Mouse (Mus musculus) brain, embryonic 14.5 days (tissue): ENCODE measurements around the gene Tm6sf2. TPM values are rescaled to one million over a fixed set of nuclear protein-coding genes. Genes with fewer than 3 reads are reported as not detected.

Experiments
- DNase-seq: peaks from one replicate; pipeline ENCODE4 v3.0.0-alpha.2; 2011; ENCODE audit warnings: low read depth
- CTCF ChIP-seq: fragments of 200-500 bp; IDR thresholded peaks from 2 replicates; pipeline ENCODE4 v1.5.1; 2012; ENCODE audit warnings: inconsistent platforms, mild to moderate bottlenecking, moderate library complexity, borderline replicate concordance; ENCODE audit not compliant: insufficient read depth, insufficient read length; ENCODE audit errors: extremely low read depth
- POLR2A ChIP-seq: fragments of 200-500 bp; IDR thresholded peaks from 2 replicates; pipeline ENCODE4 v1.6.1; 2012; ENCODE audit warnings: mild to moderate bottlenecking, inconsistent platforms, borderline replicate concordance; ENCODE audit not compliant: poor library complexity, insufficient read depth, insufficient read length, severe bottlenecking; ENCODE audit errors: extremely low read depth
- polyA plus RNA-seq: library from polyadenylated mRNA; depleted of rRNA; stranded (reverse); fragments of >200 nt; gene quantifications from 2 replicates; pipeline ENCODE4 v1.2.3, GENCODE M21; 2012

Tm6sf2 gene
- polyA plus RNA-seq, 1 experiment: 8.1 TPM

DNA sequence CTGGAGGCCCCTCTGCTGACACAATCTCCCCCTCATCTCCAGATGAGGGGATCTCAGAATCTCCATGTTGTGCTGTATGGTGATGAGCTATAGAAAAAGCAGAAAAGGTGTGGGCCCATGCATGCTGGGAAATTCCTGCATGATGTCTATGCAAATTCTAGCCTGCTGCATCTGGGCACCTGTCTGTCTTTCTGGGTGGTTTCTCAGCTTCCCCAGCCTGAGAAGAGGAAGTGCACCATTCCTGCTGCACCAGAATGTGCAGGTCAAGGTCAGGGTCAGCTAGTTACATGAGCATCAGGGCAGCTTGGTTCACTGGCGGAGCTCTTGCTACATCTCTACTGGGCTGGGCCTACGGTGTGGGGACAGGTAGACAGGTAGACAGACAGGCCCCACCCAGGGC is 37.7 kb downstream of the Tm6sf2 start:
- DNase-seq: no peak
- TF ChIP-seq POLR2A: no peak
- no peak for TF ChIP-seq CTCF

- no peak for DNase-seq
- TF ChIP-seq POLR2A (no peak), CTCF (no peak)
Observed at GRCm38 (mm10) chr8:70111192-70111795, 38.6 kb downstream of the Tm6sf2 start.

DNA sequence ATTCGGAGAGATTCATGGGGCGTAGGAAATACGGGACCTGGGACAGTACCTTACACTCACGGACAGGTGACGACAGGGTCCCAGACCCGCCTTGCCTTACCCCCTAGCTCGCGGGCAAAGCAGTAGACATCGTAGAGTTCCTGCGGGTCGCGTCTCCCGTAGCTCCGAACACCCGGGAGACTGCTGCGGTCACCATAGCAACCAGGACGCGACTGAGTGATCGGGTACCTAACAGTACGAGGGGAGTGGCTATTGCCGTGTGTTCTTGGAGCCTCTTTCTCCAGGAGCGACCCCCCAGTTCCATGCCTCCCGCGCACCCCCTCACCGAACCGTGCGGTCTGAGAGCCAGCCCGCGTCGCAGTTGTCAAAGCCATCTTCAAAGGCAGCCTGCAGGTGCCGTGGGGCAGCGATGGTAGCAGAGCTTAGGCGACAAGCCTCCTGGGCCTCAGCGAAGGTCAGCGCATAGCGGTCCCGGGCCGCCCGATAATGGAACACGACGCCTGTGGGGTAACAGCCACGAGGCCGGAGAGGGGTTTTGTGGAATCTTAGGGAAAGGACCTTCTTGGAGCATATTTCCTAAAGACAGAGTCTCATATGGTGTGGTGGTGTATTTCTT is 39.8 kb downstream of the Tm6sf2 start:
- TF ChIP-seq POLR2A: no peak
- TF ChIP-seq CTCF: no peak
- peak; percentile 54 for DNase-seq

DNA sequence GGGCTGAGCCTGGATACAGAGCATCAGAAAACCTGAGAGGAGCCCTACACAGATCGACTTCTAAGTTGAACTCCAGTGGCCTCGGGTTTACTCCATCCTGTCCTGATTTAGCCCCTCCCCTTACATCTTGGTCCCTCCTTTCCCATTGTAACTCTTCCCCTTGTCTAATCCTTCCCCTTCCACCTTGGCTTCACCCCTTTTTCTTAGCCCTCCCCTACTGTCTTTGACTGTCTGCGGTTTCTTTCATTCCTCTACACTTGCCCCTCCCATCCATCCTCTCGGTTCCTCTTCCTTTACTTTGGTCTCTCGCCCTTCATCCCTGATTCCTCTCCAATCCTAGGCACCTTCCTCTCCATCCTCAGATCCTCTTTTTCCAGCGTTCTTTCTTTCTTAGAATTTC is 41.8 kb downstream of the Tm6sf2 start:
- DNase-seq: no peak
- TF ChIP-seq CTCF: no peak
- no peak for TF ChIP-seq POLR2A

DNA sequence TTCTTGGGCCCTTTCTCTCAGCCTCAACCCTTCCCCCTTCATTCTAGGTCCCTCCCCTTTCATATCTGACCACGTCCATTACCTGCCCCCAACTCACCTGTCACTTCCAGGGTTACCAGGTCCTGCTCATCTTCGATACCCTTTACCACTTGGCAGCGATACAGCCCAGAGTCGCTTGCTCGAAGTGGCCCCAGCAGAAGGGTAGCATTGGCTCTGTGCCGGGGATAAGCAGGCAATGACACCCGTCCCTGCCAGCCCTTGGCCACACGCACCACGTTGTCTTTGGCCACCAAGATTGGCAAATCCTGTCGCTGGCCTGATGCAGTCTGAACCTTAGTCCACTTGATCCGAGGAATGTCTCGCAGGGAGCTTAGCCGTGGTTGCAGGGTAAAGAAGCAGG is 42.2 kb downstream of the Tm6sf2 start:
- no peak for TF ChIP-seq POLR2A
- TF ChIP-seq CTCF: no peak

DNA sequence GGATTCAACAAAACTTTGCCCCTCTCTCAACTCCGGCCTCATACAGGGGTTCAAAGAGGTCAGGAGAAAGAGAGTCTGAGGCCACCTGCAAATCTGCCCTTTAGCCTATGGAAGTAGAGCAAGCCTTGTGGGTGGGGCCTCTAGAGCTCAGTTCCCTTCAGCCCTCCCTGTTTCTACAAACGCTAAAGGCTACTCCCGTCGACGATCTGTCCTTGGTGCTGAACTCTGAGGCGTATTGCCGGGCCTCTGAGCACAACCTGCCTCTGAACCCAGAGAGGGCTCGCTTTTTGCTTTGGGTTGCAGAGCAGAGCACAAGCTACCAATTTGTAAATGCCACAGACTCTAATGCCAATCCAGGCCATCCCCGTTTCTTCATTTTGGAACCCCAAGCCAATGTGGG is 44.9 kb downstream of the Tm6sf2 start:
- TF ChIP-seq CTCF (no peak), POLR2A (no peak)
- no peak for DNase-seq

More for the DNA sequence above, 42.2 kb downstream of the Tm6sf2 start:
- no peak for DNase-seq

- peak; percentile 49; the same call in 1 of the 2 replicates for TF ChIP-seq CTCF
- TF ChIP-seq POLR2A: peak; percentile 59; the same call in 1 of the 2 replicates
- DNase-seq: peak; percentile 97
Observed at GRCm38 (mm10) chr8:70118726-70119700, 46.3 kb downstream of the Tm6sf2 start.

DNA sequence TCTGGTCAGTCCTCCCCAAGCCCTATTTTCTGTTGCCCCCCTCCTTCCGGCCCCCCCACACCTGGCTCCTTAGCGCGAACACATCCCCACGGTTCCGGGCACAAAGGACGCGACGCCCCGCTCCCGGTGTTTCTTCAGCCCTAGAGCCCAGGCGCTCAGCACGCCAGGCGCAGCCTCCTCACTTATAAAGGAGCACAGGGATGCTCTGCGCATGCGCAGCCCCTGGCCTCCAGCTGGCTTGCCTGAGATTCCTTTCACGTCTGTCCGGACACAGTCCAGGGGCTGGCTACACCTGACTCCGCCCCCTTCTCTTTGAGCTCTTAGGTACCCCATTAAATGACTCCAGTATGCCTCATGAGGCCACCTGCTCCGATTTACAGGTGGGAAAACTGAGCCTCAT is 47.9 kb downstream of the Tm6sf2 start, which contains the start of gene Ncan:
TSS of gene Ncan (minus strand) at position 207 of the 400 bp plus-strand sequence.
- DNase-seq: peak; percentile 96
- peak; percentile 98 for TF ChIP-seq POLR2A
- no peak for TF ChIP-seq CTCF

- no peak for DNase-seq
- no peak for TF ChIP-seq POLR2A
- peak; percentile 49; the same call in 1 of the 2 replicates for TF ChIP-seq CTCF
Observed at GRCm38 (mm10) chr8:70122863-70123262, 50.1 kb downstream of the Tm6sf2 start.

GRCm38 (mm10) chr8:70124992-70125391 is 52.3 kb downstream of the Tm6sf2 start:
- no peak for TF ChIP-seq POLR2A
- no peak for TF ChIP-seq CTCF

GRCm38 (mm10) chr8:70128435-70128834 is 55.7 kb downstream of the Tm6sf2 start:
- no peak for TF ChIP-seq POLR2A
- DNase-seq: peak; percentile 86

More at GRCm38 (mm10) chr8:70124992-70125391, 52.3 kb downstream of the Tm6sf2 start:
- no peak for DNase-seq
